Mouse (Mus musculus): ENCODE results near the gene Igdcc4. TPM values are rescaled to one million over a fixed set of nuclear protein-coding genes. Genes with fewer than 3 reads are reported as not detected.

The Igdcc4 gene
- polyA plus RNA-seq, 1 experiment from 2014 or later = 11.7 TPM

DNA sequence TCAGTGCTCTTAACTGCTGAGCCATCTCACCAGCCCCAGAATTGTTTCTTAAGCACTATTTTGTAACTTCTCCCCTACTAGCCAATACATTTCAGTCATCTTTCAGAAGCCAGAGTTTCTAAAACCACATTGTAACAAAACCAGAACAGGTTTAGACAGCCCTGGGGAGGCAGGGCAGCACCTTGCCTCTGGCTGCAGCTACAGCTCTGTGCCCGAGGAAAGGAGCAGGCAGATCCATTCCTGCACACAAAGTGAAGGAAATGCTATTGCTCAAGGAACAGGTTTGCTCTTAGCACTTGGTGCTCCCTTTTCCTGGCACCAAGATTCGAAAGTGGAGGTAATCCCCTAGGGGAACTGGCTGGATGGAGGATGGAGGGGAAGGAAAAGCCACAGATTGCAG, 16.2 kb downstream of the Igdcc4 start:
- ATAC-seq (ENCODE audit: low FRiP score, low read depth) = no peak
- WGBS = 84% methylated on average over 2 of the region's 2 CpGs
- Histone ChIP-seq H3K9ac (no peak overlapping the region), H3K36me3 (peaks cover 13% of the 10 kb centered on the region; the same call in 1 of the 2 replicates), H3K4me1 (no peaks in the 10 kb centered on the region; the same call in 1 of the 2 replicates), H3K27ac (no peak overlapping the region), H3K4me2 (replicated peaks) (no peak overlapping the region), H3K4me3 (no peak overlapping the region), H3K9me3 (no peaks in the 10 kb centered on the region), H3K27me3 (replicated peaks) (peaks cover 8% of the 10 kb centered on the region; the same call in 1 of the 2 replicates)

GRCm38 (mm10) chr9:65120935-65121334, 19.6 kb downstream of the Igdcc4 start:
- H3K36me3 ChIP-seq = peaks cover 8% of the 10 kb centered on the region; the same call in 1 of the 2 replicates
- H3K4me3 ChIP-seq = no peak overlapping the region
- no peaks in the 10 kb centered on the region for H3K9me3 ChIP-seq
- WGBS = 7% methylated on average over 3 of the region's 3 CpGs
- peaks cover 6% of the 10 kb centered on the region; the same call in 1 of the 2 replicates for H3K4me1 ChIP-seq
- peaks cover 13% of the 10 kb centered on the region; the same call in 1 of the 2 replicates for H3K27me3 ChIP-seq (replicated peaks)
- no peak overlapping the region for H3K9ac ChIP-seq
- H3K4me2 ChIP-seq (replicated peaks) = no peak overlapping the region
- no peak for ATAC-seq (ENCODE audit: low FRiP score, low read depth)
- H3K27ac ChIP-seq = no peak overlapping the region

DNA sequence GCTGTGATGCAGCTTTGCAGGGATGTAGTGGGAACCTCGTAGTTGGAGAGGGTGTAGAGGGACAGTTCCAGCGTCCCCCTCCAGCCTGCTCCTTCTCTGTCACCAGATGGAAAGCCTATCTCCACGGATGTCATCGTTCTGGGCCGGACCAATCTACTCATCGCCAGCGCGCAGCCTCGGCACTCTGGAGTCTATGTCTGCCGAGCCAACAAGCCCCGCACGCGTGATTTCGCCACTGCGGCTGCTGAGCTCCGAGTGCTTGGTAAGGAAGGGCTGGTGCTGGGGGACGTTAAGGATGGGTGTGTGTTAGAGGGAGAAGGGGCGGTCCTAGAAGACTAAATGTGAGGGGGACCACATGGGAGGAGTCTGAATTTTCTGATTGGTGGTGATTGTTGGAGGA, 21.3 kb downstream of the Igdcc4 start:
- no peak overlapping the region for H3K4me3 ChIP-seq
- H3K9ac ChIP-seq = 0 out of 2 replicates have a peak overlapping the region, but pooled peaks have one; percentile 17
- H3K27ac ChIP-seq = no peak overlapping the region
- H3K4me1 ChIP-seq = peaks cover 6% of the 10 kb centered on the region; the same call in 1 of the 2 replicates
- peak overlapping the region; percentile 10 for H3K4me2 ChIP-seq (replicated peaks)
- no peak for ATAC-seq (ENCODE audit: low FRiP score, low read depth)
- 16% methylated on average over 18 of the region's 18 CpGs for WGBS
- H3K27me3 ChIP-seq (replicated peaks) = peaks cover 13% of the 10 kb centered on the region; the same call in 1 of the 2 replicates
- no peaks in the 10 kb centered on the region for H3K9me3 ChIP-seq
- H3K36me3 ChIP-seq = peaks cover 13% of the 10 kb centered on the region

DNA sequence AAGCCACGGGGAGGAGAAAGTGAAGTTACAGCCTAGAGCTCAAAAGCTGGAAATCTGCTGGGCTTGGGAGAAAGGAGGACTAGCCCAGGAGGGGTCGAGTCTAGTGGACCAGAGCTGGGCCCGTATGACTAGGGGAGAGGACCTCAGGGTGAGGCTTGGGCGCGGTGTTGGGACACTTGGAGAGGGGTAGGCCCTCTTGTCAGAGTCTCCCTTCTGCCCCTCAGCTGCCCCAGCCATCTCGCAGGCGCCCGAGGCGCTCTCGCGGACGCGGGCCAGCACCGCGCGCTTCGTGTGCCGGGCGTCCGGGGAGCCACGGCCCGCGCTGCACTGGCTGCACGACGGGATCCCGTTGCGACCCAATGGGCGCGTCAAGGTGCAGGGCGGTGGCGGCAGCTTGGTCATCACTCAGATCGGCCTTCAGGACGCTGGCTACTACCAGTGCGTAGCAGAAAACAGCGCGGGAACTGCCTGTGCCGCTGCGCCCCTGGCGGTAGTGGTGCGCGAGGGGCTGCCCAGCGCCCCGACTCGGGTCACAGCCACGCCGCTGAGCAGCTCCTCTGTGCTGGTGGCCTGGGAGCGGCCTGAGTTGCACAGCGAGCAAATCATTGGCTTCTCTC, 22.4 kb downstream of the Igdcc4 start:
- H3K36me3 ChIP-seq = peaks cover 9% of the 10 kb centered on the region
- peaks cover 13% of the 10 kb centered on the region; the same call in 1 of the 2 replicates for H3K27me3 ChIP-seq (replicated peaks)
- peak; percentile 66 for ATAC-seq (ENCODE audit: low FRiP score, low read depth)

DNA sequence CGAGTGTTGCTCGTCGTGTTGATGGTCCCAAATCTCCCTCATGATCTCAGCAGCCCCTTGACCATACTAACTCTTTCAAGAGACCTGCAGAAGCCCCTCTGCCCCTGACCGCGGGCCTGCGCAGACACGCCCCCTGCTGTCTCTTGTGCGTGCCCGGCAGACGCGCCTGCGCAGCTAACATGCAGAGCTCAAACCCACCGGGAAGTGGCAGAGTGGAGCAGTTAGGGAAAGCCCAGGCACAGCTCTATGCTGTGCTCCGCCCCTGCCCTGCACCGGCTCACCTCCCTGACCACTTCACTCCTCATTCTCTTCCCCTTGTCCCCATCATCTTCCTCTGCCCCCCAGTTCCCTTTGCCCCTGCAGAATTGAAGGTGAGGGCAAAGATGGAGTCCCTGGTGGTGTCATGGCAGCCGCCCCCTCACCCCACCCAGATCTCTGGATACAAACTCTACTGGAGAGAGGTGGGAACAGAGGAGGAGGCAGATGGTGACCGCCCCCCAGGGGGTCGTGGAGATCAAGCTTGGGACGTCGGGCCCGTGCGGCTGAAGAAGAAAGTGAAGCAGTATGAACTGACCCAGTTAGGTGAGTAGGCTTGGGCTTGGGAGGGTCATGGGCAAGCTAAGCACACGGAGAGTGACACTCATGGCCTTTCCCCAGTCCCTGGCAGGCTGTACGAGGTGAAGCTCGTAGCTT, 27.0 kb downstream of the Igdcc4 start:
- Histone ChIP-seq H3K9me3 (no peaks in the 10 kb centered on the region), H3K27ac (no peak overlapping the region), H3K9ac (no peak overlapping the region), H3K4me2 (replicated peaks) (peak overlapping the region; percentile 47), H3K27me3 (replicated peaks) (peaks cover 5% of the 10 kb centered on the region; the same call in 1 of the 2 replicates), H3K4me3 (no peak overlapping the region), H3K4me1 (peaks cover 15% of the 10 kb centered on the region), H3K36me3 (peaks cover 5% of the 10 kb centered on the region)
- peak; percentile 39 for ATAC-seq (ENCODE audit: low FRiP score, low read depth)
- WGBS = 9% methylated on average over 25 of the region's 25 CpGs

More for the DNA sequence above, 22.4 kb downstream of the Igdcc4 start:
- no peak overlapping the region for H3K27ac ChIP-seq
- H3K4me3 ChIP-seq = peak overlapping the region; percentile 43
- peak overlapping the region; percentile 65 for H3K9ac ChIP-seq
- 3% methylated on average over 48 of the region's 48 CpGs for WGBS
- peak overlapping the region; percentile 89 for H3K4me2 ChIP-seq (replicated peaks)
- peaks cover 13% of the 10 kb centered on the region for H3K4me1 ChIP-seq
- H3K9me3 ChIP-seq = no peaks in the 10 kb centered on the region

DNA sequence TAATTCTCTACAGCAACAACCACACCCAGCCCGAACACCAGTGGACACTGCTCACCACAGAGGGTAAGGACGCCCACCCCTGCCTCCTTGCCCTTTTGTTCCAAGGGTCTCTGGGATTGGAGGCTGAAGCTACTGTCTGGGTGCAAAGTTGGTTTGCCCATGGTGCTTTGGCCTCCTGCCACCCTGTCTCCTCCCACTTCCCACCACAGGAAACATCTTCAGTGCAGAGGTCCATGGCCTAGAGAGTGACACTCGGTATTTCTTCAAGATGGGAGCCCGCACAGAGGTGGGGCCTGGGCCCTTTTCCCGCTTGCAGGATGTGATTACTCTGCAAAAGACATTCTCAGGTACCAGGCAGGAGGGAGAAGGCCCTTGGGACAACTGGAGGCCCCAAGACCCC, 30.4 kb downstream of the Igdcc4 start:
- H3K9me3 ChIP-seq = no peaks in the 10 kb centered on the region
- H3K27me3 ChIP-seq (replicated peaks) = 0 out of 2 replicates have a peak, but pooled peaks cover 3% of the 10 kb centered on the region
- H3K4me3 ChIP-seq = no peak overlapping the region
- no peak for ATAC-seq (ENCODE audit: low FRiP score, low read depth)
- no peak overlapping the region for H3K27ac ChIP-seq
- no peak overlapping the region for H3K9ac ChIP-seq
- no peak overlapping the region for H3K4me2 ChIP-seq (replicated peaks)
- 0 out of 2 replicates have a peak, but pooled peaks cover 5% of the 10 kb centered on the region for H3K36me3 ChIP-seq
- 90% methylated on average over 5 of the region's 5 CpGs for WGBS
- H3K4me1 ChIP-seq = peaks cover 27% of the 10 kb centered on the region

GRCm38 (mm10) chr9:65133739-65134138, 32.5 kb downstream of the Igdcc4 start:
- H3K9ac ChIP-seq = no peak overlapping the region
- no peaks in the 10 kb centered on the region for H3K36me3 ChIP-seq
- H3K4me2 ChIP-seq (replicated peaks) = no peak overlapping the region
- 0 out of 2 replicates have a peak, but pooled peaks cover 20% of the 10 kb centered on the region for H3K4me1 ChIP-seq
- no peak overlapping the region for H3K4me3 ChIP-seq
- 0 out of 2 replicates have a peak, but pooled peaks cover 3% of the 10 kb centered on the region for H3K27me3 ChIP-seq (replicated peaks)
- ATAC-seq (ENCODE audit: low FRiP score, low read depth) = 0 out of 2 replicates have a peak, but pooled peaks have one; percentile 34
- WGBS = 5% methylated on average over 10 of the region's 10 CpGs
- H3K27ac ChIP-seq = no peak overlapping the region
- H3K9me3 ChIP-seq = no peaks in the 10 kb centered on the region

DNA sequence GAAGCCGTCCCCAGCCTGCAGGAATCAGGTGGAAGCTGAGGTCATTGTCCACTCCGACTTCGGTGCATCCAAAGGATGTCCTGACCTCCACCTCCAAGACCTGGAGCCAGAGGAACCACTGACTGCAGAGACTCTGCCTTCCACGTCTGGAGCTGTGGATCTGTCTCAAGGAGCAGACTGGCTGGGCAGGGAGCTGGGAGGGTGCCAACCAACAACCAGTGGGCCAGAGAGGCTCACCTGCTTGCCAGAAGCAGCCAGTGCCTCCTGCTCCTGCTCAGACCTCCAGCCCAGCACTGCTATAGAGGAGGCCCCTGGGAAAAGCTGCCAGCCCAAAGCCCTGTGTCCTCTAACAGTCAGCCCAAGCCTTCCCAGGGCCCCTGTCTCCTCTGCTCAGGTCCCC, 33.8 kb downstream of the Igdcc4 start:
- Histone ChIP-seq H3K9me3 (no peaks in the 10 kb centered on the region), H3K27me3 (replicated peaks) (0 out of 2 replicates have a peak, but pooled peaks cover 3% of the 10 kb centered on the region), H3K9ac (no peak overlapping the region), H3K4me1 (peaks cover 20% of the 10 kb centered on the region; the same call in 1 of the 2 replicates), H3K27ac (no peak overlapping the region), H3K4me2 (replicated peaks) (no peak overlapping the region), H3K36me3 (no peaks in the 10 kb centered on the region), H3K4me3 (no peak overlapping the region)
- 84% methylated on average over 4 of the region's 4 CpGs for WGBS
- ATAC-seq (ENCODE audit: low FRiP score, low read depth) = no peak

DNA sequence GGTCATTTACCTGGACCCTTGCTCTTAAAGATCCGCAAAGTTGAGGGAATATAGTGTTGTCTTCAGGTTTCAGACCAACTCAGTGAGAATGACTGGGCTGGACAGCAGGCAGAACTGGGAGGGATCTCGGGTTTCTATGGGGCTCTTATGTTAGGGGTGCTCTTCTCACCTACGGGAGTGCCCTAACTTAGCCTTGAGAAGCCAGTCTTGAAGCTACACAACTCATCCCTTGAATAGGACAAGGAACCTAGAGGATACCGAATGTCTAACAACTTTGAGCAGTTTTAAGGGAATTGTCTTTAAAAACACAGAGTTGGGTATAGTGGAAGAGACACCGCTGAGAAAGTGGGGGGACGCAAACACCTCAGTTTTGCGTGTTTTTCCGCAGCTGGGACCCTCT, 39.2 kb downstream of the Igdcc4 start:
- Histone ChIP-seq H3K27me3 (replicated peaks) (no peaks in the 10 kb centered on the region), H3K9ac (peak overlapping the region; percentile 98), H3K27ac (peak overlapping the region; percentile 92), H3K9me3 (no peaks in the 10 kb centered on the region), H3K4me1 (peaks cover 45% of the 10 kb centered on the region), H3K4me2 (replicated peaks) (peak overlapping the region; percentile 80), H3K36me3 (peaks cover 13% of the 10 kb centered on the region), H3K4me3 (peak overlapping the region; percentile 95)
- 3% methylated on average over 8 of the region's 8 CpGs for WGBS
- no peak for ATAC-seq (ENCODE audit: low FRiP score, low read depth)

DNA sequence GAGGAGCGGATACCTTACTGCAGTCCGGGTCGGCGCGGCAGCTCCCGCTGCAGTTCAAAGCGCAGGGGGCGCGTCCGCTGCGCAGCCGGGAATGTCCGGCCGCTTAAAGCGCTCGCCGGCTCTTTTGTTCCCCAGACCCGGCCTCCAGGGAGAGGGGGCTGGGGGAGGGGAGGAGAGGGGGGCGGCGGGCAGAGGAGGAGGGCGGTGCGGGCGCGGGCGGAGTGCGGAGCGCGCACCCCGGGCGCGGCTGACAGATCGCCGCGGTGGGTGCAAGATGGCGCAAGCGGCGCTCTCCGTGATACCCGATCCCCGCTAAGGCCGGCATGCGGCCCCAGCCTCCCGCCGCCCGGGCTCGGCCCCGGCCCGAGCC, 39.6 kb downstream of the Igdcc4 start, which contains the start of gene Igdcc3:
Gene Igdcc3, plus strand, starts transcription at position 254 of the 370 bp plus-strand sequence.
- H3K27me3 ChIP-seq (replicated peaks) = no peaks in the 10 kb centered on the region
- H3K27ac ChIP-seq = peak within 1 kb of the TSS; percentile 92
- H3K9ac ChIP-seq = peak within 1 kb of the TSS; percentile 98
- WGBS = under 1% methylated on average over 47 of the region's 48 CpGs
- H3K4me3 ChIP-seq = peak within 1 kb of the TSS; percentile 95
- peaks cover 47% of the 10 kb centered on the region for H3K4me1 ChIP-seq
- H3K4me2 ChIP-seq (replicated peaks) = peak within 1 kb of the TSS; percentile 80
- peak; percentile 86 for ATAC-seq (ENCODE audit: low FRiP score, low read depth)
- no peaks in the 10 kb centered on the region for H3K9me3 ChIP-seq
- peaks cover 17% of the 10 kb centered on the region for H3K36me3 ChIP-seq

- peak overlapping the region; percentile 95 for H3K4me3 ChIP-seq
- ATAC-seq (ENCODE audit: low FRiP score, low read depth) = peak; percentile 62
- no peaks in the 10 kb centered on the region for H3K9me3 ChIP-seq
- peaks cover 47% of the 10 kb centered on the region for H3K4me1 ChIP-seq
- WGBS = under 1% methylated on average over 73 of the region's 73 CpGs
- peak overlapping the region; percentile 98 for H3K9ac ChIP-seq
- H3K27ac ChIP-seq = peak overlapping the region; percentile 92
- H3K27me3 ChIP-seq (replicated peaks) = no peaks in the 10 kb centered on the region
- peaks cover 22% of the 10 kb centered on the region for H3K36me3 ChIP-seq
- H3K4me2 ChIP-seq (replicated peaks) = peak overlapping the region; percentile 80
Observed at GRCm38 (mm10) chr9:65141306-65141975, 40.2 kb downstream of the Igdcc4 start.

GRCm38 (mm10) chr9:65141976-65142318, 40.7 kb downstream of the Igdcc4 start:
- peaks cover 27% of the 10 kb centered on the region for H3K36me3 ChIP-seq
- H3K27me3 ChIP-seq (replicated peaks) = no peaks in the 10 kb centered on the region
- ATAC-seq (ENCODE audit: low FRiP score, low read depth) = peak; percentile 31
- H3K27ac ChIP-seq = peak overlapping the region; percentile 92
- no peaks in the 10 kb centered on the region for H3K9me3 ChIP-seq
- H3K4me1 ChIP-seq = peaks cover 49% of the 10 kb centered on the region
- peak overlapping the region; percentile 95 for H3K4me3 ChIP-seq
- peak overlapping the region; percentile 98 for H3K9ac ChIP-seq
- WGBS = under 1% methylated on average over 17 of the region's 17 CpGs
- H3K4me2 ChIP-seq (replicated peaks) = peak overlapping the region; percentile 80
